Mouse (Mus musculus) midbrain, embryonic 12.5 days (tissue): ENCODE measurements at regions not wholly inside any gene's neighbourhood (a gene's known extent, or its start where the extent isn't known, plus 50 kb on each side); places are given as distances from the start of the nearest gene placed in this dataset.

ENCODE experiments used
- ATAC-seq: fragments of 200-750 bp; cut with Nextera tagmentation; 2 replicates; pipeline ENCODE4 v1.8.0; 2017; ENCODE audit warnings: low read depth, moderate TSS enrichment, moderate library complexity; ENCODE audit not compliant: low FRiP score
- H3K27ac ChIP-seq: fragments of 300-500 bp; sonication (generic); replicated peaks from 2 replicates; pipeline ENCODE4 v1.5.1; 2016; ENCODE audit warnings: mild to moderate bottlenecking
- H3K27me3 ChIP-seq: fragments of 300-500 bp; sonication (generic); 2 replicates; pipeline ENCODE4 v1.6.1; 2016; ENCODE audit warnings: mild to moderate bottlenecking
- H3K36me3 ChIP-seq: fragments of 300-500 bp; sonication (generic); 2 replicates; pipeline ENCODE4 v1.6.1; 2016
- H3K4me1 ChIP-seq: fragments of 300-500 bp; sonication (generic); 2 replicates; pipeline ENCODE4 v1.6.1; 2016
- H3K4me2 ChIP-seq: fragments of 300-500 bp; sonication (generic); replicated peaks from 2 replicates; pipeline ENCODE4 v1.6.1; 2016; ENCODE audit warnings: mild to moderate bottlenecking, moderate library complexity
- H3K4me3 ChIP-seq: fragments of 300-500 bp; sonication (generic); 2 replicates; pipeline ENCODE4 v1.5.1; 2016; ENCODE audit warnings: mild to moderate bottlenecking
- H3K9ac ChIP-seq: fragments of 300-500 bp; sonication (generic); replicated peaks from 2 replicates; pipeline ENCODE4 v1.6.1; 2016; ENCODE audit warnings: mild to moderate bottlenecking, moderate library complexity
- H3K9me3 ChIP-seq: fragments of 300-500 bp; sonication (generic); 2 replicates; pipeline ENCODE4 v1.6.1; 2016; ENCODE audit warnings: mild to moderate bottlenecking
- WGBS: fragments of 180-500 bp; shearing (Covaris S2); methylation state at CpG from one replicate; pipeline ENCODE4 v1.1.7; 2016; 5-methylcytosine and 5-hydroxymethylcytosine counted together

GRCm38 (mm10) chr14:47909129-47909528 lies 211.5 kb upstream of the Peli2 start:
- 60% methylated on average over 8 of the region's 8 CpGs for WGBS
- Histone ChIP-seq H3K36me3 (no peaks in the 10 kb centered on the region), H3K4me1 (peaks cover 23% of the 10 kb centered on the region), H3K9ac (no peak overlapping the region), H3K4me2 (no peak overlapping the region), H3K27ac (no peak overlapping the region), H3K27me3 (no peaks in the 10 kb centered on the region), H3K9me3 (no peaks in the 10 kb centered on the region), H3K4me3 (no peak overlapping the region)
- ATAC-seq, result no peak

DNA sequence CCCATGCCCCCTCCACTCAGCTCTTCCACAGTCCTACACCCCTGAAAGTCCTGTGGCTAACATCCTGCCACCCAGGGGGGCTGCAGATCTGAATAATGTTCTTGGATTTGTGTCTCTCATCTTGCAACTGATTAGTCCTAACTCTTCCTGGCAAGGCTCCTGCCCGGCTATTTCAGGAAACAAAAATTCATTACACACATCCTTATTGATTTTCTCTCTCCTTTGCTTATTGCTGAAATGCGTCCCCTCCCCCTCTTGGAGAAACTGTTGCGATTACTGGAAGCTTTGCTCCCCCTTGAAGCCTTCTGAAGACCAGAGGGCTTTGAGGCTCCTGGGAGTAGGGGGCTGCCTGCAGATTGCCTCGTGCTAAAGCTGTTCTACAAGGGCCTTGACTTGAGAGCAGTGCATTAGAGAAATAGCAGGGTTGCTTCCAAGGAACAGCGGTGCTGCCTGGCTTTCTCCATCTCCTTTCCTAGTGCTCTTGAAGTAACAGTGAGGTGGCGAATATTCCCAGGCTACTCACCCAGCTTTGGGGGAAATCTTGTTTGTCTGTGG lies 209.8 kb upstream of the Peli2 start:
- Histone ChIP-seq H3K9ac (no peak overlapping the region), H3K4me3 (no peak overlapping the region), H3K36me3 (no peaks in the 10 kb centered on the region), H3K4me2 (no peak overlapping the region), H3K27me3 (peaks cover 3% of the 10 kb centered on the region; the same call in 1 of the 2 replicates), H3K9me3 (no peaks in the 10 kb centered on the region), H3K4me1 (peaks cover 23% of the 10 kb centered on the region), H3K27ac (peak overlapping the region; percentile 61)
- 37% methylated on average over 6 of the region's 6 CpGs for WGBS
- ATAC-seq, result peak; percentile 27; the same call in 1 of the 2 replicates

GRCm38 (mm10) chr14:47911546-47912545 lies 208.8 kb upstream of the Peli2 start:
- no peak overlapping the region for H3K4me3 ChIP-seq
- H3K27ac ChIP-seq, result peak overlapping the region; percentile 61; the same call in 1 of the 2 replicates
- no peaks in the 10 kb centered on the region for H3K36me3 ChIP-seq
- H3K4me1 ChIP-seq, result peaks cover 23% of the 10 kb centered on the region
- 0 out of 2 replicates have a peak, but pooled peaks have one; percentile 27 for ATAC-seq
- no peak overlapping the region for H3K9ac ChIP-seq
- H3K27me3 ChIP-seq, result peaks cover 3% of the 10 kb centered on the region; the same call in 1 of the 2 replicates
- H3K4me2 ChIP-seq, result no peak overlapping the region
- H3K9me3 ChIP-seq, result no peaks in the 10 kb centered on the region
- WGBS, result 69% methylated on average over 9 of the region's 9 CpGs

- H3K9ac ChIP-seq, result no peak overlapping the region
- H3K9me3 ChIP-seq, result no peaks in the 10 kb centered on the region
- peaks cover 3% of the 10 kb centered on the region; the same call in 1 of the 2 replicates for H3K27me3 ChIP-seq
- no peak for ATAC-seq
- no peak overlapping the region for H3K27ac ChIP-seq
- 83% methylated on average over 1 of the region's 1 CpGs for WGBS
- no peak overlapping the region for H3K4me2 ChIP-seq
- no peaks in the 10 kb centered on the region for H3K36me3 ChIP-seq
- peaks cover 17% of the 10 kb centered on the region for H3K4me1 ChIP-seq
- H3K4me3 ChIP-seq, result no peak overlapping the region
These were observed 205.0 kb upstream of the Peli2 start for GRCm38 (mm10) chr14:47915621-47916020.

DNA sequence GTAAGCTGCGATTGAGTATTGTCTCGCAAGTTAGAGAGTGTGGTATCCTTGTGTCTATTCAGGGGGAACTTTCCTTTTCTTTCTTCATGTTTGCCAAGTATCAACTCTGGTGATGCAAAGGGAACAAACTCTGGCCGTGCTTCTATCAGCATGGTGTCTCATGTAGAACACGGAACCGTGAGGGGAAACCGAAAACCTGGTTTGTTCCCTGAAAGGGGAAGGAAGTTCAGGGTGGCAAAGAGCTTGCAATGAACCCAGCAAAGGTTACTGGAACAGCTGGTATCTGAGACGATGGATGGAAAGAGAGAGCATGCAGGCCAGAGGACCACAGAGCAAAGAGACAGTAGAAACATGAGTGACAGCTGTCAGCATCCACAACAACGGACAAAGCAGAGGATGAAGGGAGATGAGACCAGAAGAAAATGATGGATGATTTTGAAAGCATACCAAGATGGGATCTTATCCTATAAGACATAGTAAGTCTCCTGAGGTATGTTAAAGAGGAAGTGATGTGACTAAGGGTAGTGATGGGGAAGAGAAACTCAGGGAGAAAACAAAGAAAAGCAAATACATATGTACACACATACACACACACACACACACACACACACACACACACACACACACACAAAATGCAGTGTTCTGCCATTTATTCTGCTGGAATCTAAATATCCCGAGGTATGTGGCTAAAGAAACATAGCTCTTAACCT lies 199.8 kb upstream of the Peli2 start:
- Histone ChIP-seq H3K4me1 (no peaks in the 10 kb centered on the region), H3K27ac (no peak overlapping the region), H3K9ac (no peak overlapping the region), H3K4me2 (no peak overlapping the region), H3K36me3 (no peaks in the 10 kb centered on the region), H3K4me3 (no peak overlapping the region), H3K9me3 (no peaks in the 10 kb centered on the region), H3K27me3 (no peaks in the 10 kb centered on the region; the same call in 1 of the 2 replicates)
- WGBS, result 96% methylated on average over 9 of the region's 9 CpGs
- ATAC-seq, result no peak

DNA sequence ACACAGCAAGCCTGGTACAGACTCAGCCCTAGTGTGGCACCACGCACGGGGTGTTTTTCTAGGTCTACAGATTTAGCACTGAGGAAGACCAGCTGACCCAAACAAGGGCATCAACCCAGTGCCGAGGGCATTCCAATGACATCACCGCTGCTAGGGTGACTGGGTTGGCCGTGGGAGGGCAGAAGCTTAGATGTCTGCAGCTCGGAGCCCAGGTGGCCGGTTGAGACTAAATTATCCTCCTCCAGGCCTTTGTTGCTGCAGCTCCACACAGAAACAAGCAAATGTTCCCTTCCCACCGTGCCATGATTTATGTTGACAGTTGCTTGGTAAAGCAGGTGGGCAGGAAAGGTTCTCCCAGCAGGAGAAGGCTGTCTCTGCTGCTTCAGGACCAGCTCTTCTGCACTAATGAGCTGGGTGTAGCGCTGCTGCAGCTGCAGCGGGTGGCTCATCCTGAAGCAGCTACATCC lies 198.8 kb upstream of the Peli2 start:
- 71% methylated on average over 10 of the region's 10 CpGs for WGBS
- Histone ChIP-seq H3K27ac (no peak overlapping the region), H3K4me2 (no peak overlapping the region), H3K27me3 (no peaks in the 10 kb centered on the region; the same call in 1 of the 2 replicates), H3K4me1 (no peaks in the 10 kb centered on the region), H3K4me3 (no peak overlapping the region), H3K9ac (no peak overlapping the region), H3K36me3 (no peaks in the 10 kb centered on the region), H3K9me3 (no peaks in the 10 kb centered on the region)
- ATAC-seq, result no peak

GRCm38 (mm10) chr14:47926416-47926815 lies 194.2 kb upstream of the Peli2 start:
- no peaks in the 10 kb centered on the region; the same call in 1 of the 2 replicates for H3K27me3 ChIP-seq
- H3K4me2 ChIP-seq, result no peak overlapping the region
- H3K36me3 ChIP-seq, result no peaks in the 10 kb centered on the region
- no peak overlapping the region for H3K27ac ChIP-seq
- WGBS, result 92% methylated on average over 3 of the region's 3 CpGs
- peaks cover 4% of the 10 kb centered on the region; the same call in 1 of the 2 replicates for H3K4me1 ChIP-seq
- no peaks in the 10 kb centered on the region for H3K9me3 ChIP-seq
- no peak overlapping the region for H3K4me3 ChIP-seq
- no peak overlapping the region for H3K9ac ChIP-seq
- no peak for ATAC-seq

DNA sequence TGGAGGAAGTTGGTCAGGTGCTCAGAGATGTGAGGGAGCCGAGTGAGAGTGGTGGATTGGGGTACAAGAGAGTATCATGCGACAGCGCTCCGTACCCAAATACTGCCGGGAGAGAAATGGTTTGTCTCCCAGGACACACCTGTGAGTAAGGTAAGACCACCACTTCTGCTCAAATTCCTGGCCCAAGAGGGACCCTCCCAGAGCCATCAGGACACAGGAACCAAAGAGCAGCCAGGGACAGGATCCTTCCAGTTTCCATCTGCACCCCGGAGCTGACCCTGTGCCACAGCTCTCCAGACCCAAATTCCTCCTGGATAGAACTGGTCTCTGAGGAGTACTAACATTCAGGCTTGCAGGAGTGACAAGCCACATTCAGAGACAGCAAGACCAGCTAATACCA lies 185.2 kb upstream of the Peli2 start:
- WGBS, result 97% methylated on average over 6 of the region's 6 CpGs

DNA sequence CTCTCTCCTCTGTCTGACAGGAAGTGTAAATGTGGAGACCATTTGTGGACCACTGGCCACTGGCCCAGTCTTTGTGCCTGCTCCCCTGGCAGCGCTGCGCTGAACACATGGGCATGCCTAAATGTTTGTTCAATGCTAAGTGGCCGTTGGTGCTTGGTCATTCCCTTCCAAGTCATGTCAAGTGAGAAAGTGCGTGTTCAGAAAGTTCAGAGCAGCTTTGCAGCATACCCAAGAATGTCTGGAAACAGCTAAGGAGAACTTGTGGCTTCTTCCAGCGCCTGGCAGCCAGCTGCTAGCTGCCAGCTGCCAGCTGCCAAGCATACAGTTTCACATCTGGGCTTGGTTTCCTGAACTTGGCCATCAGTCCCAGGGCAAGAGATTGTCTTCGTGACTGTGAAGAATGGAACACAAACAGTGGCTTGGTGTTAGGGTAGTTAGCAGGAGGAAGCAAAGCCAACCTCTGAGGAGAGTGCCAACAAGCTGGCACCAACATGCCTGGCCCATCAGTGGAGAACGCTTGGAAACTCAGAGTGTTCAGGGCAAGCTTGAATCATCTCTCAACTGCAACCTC lies 183.5 kb upstream of the Peli2 start:
- H3K27me3 ChIP-seq, result no peaks in the 10 kb centered on the region
- H3K27ac ChIP-seq, result no peak overlapping the region
- H3K4me3 ChIP-seq, result no peak overlapping the region
- no peaks in the 10 kb centered on the region for H3K4me1 ChIP-seq
- H3K36me3 ChIP-seq, result no peaks in the 10 kb centered on the region
- ATAC-seq, result no peak
- no peaks in the 10 kb centered on the region for H3K9me3 ChIP-seq
- H3K4me2 ChIP-seq, result no peak overlapping the region
- WGBS, result 90% methylated on average over 7 of the region's 7 CpGs
- H3K9ac ChIP-seq, result no peak overlapping the region

More for the DNA sequence above, 185.2 kb upstream of the Peli2 start:
- Histone ChIP-seq H3K4me3 (no peak overlapping the region), H3K36me3 (no peaks in the 10 kb centered on the region), H3K4me1 (no peaks in the 10 kb centered on the region), H3K9me3 (no peaks in the 10 kb centered on the region), H3K27me3 (no peaks in the 10 kb centered on the region), H3K4me2 (no peak overlapping the region), H3K27ac (no peak overlapping the region), H3K9ac (no peak overlapping the region)
- ATAC-seq, result no peak

DNA sequence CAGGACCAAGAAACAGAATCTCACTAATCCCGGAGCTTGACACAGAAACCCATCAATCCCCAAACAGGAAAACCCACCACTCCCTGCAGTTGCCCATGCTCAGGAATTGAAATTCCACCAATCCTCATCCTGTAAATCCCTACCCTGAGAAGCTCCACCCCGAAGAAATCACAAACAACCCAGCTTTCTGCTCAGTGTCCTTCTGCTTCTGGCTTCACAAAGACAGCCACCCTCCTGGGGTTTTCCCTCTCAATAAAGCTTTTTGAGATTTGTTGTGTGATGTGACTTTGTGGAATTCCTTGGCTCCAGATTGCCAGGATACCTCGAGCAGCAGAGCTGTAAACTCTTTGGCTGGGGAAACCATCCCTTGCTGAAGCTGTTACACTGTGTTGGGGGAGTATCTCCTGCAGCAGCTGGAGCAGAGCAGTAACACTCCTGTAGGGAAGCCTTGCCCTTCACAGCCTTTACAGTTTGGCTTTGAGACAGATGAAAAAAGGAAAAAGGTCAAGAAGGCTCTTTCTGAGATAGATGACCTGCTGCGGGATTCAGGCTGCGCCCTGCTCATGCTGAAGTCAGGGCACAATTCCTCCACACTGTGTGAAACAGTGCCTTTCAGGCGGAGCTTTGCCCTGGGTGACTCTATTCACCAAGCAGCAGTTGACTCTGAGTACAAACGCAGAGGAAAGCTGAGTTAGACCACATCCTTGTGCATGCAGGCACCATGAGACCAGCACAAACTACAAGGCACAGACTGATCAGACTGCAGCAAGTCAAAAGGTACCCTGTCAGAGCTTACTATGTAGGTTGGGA lies 180.6 kb upstream of the Peli2 start:
- H3K27ac ChIP-seq, result no peak overlapping the region
- H3K4me3 ChIP-seq, result no peak overlapping the region
- H3K9ac ChIP-seq, result no peak overlapping the region
- H3K9me3 ChIP-seq, result no peaks in the 10 kb centered on the region
- no peaks in the 10 kb centered on the region for H3K36me3 ChIP-seq
- WGBS, result 35% methylated on average over 7 of the region's 7 CpGs
- ATAC-seq, result no peak
- H3K4me2 ChIP-seq, result no peak overlapping the region
- no peaks in the 10 kb centered on the region for H3K27me3 ChIP-seq
- H3K4me1 ChIP-seq, result no peaks in the 10 kb centered on the region

DNA sequence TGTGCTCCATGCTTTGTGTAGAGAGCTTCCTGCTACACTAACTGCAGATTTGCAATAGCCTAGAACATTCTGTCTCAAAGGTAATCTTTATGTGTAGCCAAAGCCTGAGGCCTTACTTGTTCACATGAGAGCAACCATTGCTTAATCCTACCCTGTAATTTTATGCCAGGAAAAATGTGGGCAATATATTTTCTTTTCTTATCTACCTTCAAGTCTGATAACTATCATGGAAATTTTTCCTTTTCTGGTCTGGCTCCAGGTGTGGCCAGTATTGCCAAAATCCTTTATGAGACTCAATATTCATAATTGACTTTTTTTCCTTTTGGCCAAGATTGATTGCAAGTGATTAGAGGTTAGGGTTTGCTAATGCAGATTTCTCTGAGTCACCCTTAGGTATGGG lies 178.0 kb upstream of the Peli2 start:
- H3K27me3 ChIP-seq, result no peaks in the 10 kb centered on the region
- no peaks in the 10 kb centered on the region for H3K9me3 ChIP-seq
- H3K9ac ChIP-seq, result no peak overlapping the region
- H3K4me1 ChIP-seq, result no peaks in the 10 kb centered on the region
- H3K4me3 ChIP-seq, result no peak overlapping the region
- no peak for ATAC-seq
- no peaks in the 10 kb centered on the region for H3K36me3 ChIP-seq
- no peak overlapping the region for H3K4me2 ChIP-seq
- no peak overlapping the region for H3K27ac ChIP-seq
